Mouse (Mus musculus): Measurements from ENCODE around the gene Vmn2r78. TPM values are rescaled to one million over a fixed set of nuclear protein-coding genes. Genes with fewer than 3 reads are reported as not detected.

The Vmn2r78 gene
- 1 to 10 TPM in 1 of 2 experiments, under 1 TPM in 1; 0.27 to 1.4 TPM for polyA plus RNA-seq (2017; shearing (Covaris generic))

DNA sequence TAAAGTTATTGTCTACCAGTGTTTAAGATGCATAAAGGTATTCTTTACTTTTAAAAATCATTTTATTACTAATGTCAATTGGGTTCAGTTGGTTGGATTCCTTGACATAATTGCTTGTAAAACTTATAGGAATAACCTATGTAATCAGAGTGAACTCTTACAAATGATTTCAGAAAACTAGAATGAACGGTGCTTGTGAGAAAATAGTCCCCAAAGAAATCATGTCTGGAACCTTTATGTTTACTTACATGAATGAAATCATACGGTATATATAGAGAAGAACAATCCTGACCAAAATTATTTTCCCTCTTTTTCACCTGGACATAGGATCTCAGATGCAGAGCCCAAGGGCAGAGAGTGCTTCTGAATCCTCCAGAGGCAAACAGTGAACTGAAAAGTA lies at the start of gene Vmn2r78:
Vmn2r78 (plus strand) TSS at position 301 of the 400 bp plus-strand sequence.

DNA sequence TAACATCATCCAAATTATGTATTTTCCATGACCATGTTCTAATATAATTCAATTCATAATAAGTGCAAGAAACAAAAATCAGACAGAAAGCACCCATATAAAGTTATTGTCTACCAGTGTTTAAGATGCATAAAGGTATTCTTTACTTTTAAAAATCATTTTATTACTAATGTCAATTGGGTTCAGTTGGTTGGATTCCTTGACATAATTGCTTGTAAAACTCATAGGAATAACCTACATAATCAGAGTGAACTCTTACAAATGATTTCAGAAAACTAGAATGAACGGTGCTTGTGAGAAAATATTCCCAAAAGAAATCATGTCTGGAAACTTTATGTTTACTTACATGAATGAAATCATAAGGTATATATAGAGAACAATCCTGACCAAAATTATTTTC lies 80.9 kb downstream of the Vmn2r78 start, which contains the start of gene Vmn2r79:
Vmn2r79 (plus strand) TSS at position 301 of the 400 bp plus-strand sequence.

Other genes starting within 250 kb of the Vmn2r78 start
- gene Olfr292, start 226.8 kb upstream of the Vmn2r78 start, polyA plus RNA-seq (2017; shearing (Covaris generic)): not detected
- gene Folh1, start 139.2 kb upstream of the Vmn2r78 start, polyA plus RNA-seq (2017; shearing (Covaris generic)): under 1 TPM in 1 of 2 experiments, not detected in 1; 0.20 TPM
- under 1 TPM; 0.31 to 0.83 TPM for gene Vmn2r77, start 120.1 kb upstream of the Vmn2r78 start, polyA plus RNA-seq (2017; shearing (Covaris generic))
- under 1 TPM; 0.13 to 0.29 TPM for gene Vmn2r79, start 81.0 kb downstream of the Vmn2r78 start, polyA plus RNA-seq (2017; shearing (Covaris generic))